Mouse (Mus musculus): Measurements from ENCODE around the gene Ly6g6e. TPM values are rescaled to one million over a fixed set of nuclear protein-coding genes. Genes with fewer than 3 reads are reported as not detected.

The Ly6g6e gene
- polyA plus RNA-seq, 1 experiment from 2014 or later = 9.7 TPM

GRCm38 (mm10) chr17:35088151-35088550 lies 11.4 kb downstream of the Ly6g6e start:
- H3K4me2 ChIP-seq (replicated peaks; ENCODE audit: low read depth, low read length) = no peak overlapping the region
- H3K4me3 ChIP-seq (ENCODE audit: low read depth, low read length) = no peak overlapping the region
- H3K27me3 ChIP-seq (ENCODE audit: control insufficient read depth, insufficient read depth, low read length) = no peaks in the 10 kb centered on the region
- H3K9ac ChIP-seq (replicated peaks; ENCODE audit: low read depth, low read length) = no peak overlapping the region
- ATAC-seq (ENCODE audit: insufficient number of reproducible peaks, insufficient read depth, low FRiP score, low read depth) = no peak
- no peaks in the 10 kb centered on the region for H3K9me3 ChIP-seq (ENCODE audit: control insufficient read depth, low read depth, low read length)
- peaks cover 10% of the 10 kb centered on the region for H3K4me1 ChIP-seq (ENCODE audit: control insufficient read depth, insufficient read depth, low read length)
- peaks cover 16% of the 10 kb centered on the region for H3K36me3 ChIP-seq (ENCODE audit: control insufficient read depth, insufficient read depth, low read length)
- WGBS = 43% methylated on average over 2 of the region's 2 CpGs
- no peak overlapping the region for H3K27ac ChIP-seq (ENCODE audit: low read length)

- Histone ChIP-seq H3K9ac (replicated peaks; ENCODE audit: low read depth, low read length) (peak within 1 kb of the TSS; percentile 77), H3K4me1 (ENCODE audit: control insufficient read depth, insufficient read depth, low read length) (peaks cover 10% of the 10 kb centered on the region), H3K27ac (ENCODE audit: low read length) (peak within 1 kb of the TSS; percentile 92), H3K4me2 (replicated peaks; ENCODE audit: low read depth, low read length) (peak within 1 kb of the TSS; percentile 52), H3K9me3 (ENCODE audit: control insufficient read depth, low read depth, low read length) (no peaks in the 10 kb centered on the region), H3K36me3 (ENCODE audit: control insufficient read depth, insufficient read depth, low read length) (peaks cover 21% of the 10 kb centered on the region), H3K4me3 (ENCODE audit: low read depth, low read length) (peak within 1 kb of the TSS; percentile 54), H3K27me3 (ENCODE audit: control insufficient read depth, insufficient read depth, low read length) (no peaks in the 10 kb centered on the region)
- WGBS = 3% methylated on average over 67 of the region's 67 CpGs
- peak; percentile 96 for ATAC-seq (ENCODE audit: insufficient number of reproducible peaks, insufficient read depth, low FRiP score, low read depth)
Observed at GRCm38 (mm10) chr17:35088825-35089644, 12.3 kb downstream of the Ly6g6e start, which contains the start of gene Abhd16a. Gene Abhd16a, plus strand, starts transcription at chr17:35089263.

GRCm38 (mm10) chr17:35090166-35090932 lies 13.6 kb downstream of the Ly6g6e start:
- H3K36me3 ChIP-seq (ENCODE audit: control insufficient read depth, insufficient read depth, low read length) = peaks cover 31% of the 10 kb centered on the region
- peak overlapping the region; percentile 92; the same call in 1 of the 2 replicates for H3K27ac ChIP-seq (ENCODE audit: low read length)
- WGBS = 61% methylated on average over 8 of the region's 8 CpGs
- H3K4me3 ChIP-seq (ENCODE audit: low read depth, low read length) = peak overlapping the region; percentile 54
- H3K4me2 ChIP-seq (replicated peaks; ENCODE audit: low read depth, low read length) = peak overlapping the region; percentile 52
- no peak for ATAC-seq (ENCODE audit: insufficient number of reproducible peaks, insufficient read depth, low FRiP score, low read depth)
- H3K9ac ChIP-seq (replicated peaks; ENCODE audit: low read depth, low read length) = peak overlapping the region; percentile 77; the same call in 1 of the 2 replicates
- H3K9me3 ChIP-seq (ENCODE audit: control insufficient read depth, low read depth, low read length) = no peaks in the 10 kb centered on the region
- no peaks in the 10 kb centered on the region for H3K27me3 ChIP-seq (ENCODE audit: control insufficient read depth, insufficient read depth, low read length)
- H3K4me1 ChIP-seq (ENCODE audit: control insufficient read depth, insufficient read depth, low read length) = peaks cover 10% of the 10 kb centered on the region

GRCm38 (mm10) chr17:35092403-35093198 lies 15.9 kb downstream of the Ly6g6e start:
- no peaks in the 10 kb centered on the region for H3K27me3 ChIP-seq (ENCODE audit: control insufficient read depth, insufficient read depth, low read length)
- peaks cover 46% of the 10 kb centered on the region for H3K36me3 ChIP-seq (ENCODE audit: control insufficient read depth, insufficient read depth, low read length)
- WGBS = 88% methylated on average over 14 of the region's 14 CpGs
- H3K9ac ChIP-seq (replicated peaks; ENCODE audit: low read depth, low read length) = no peak overlapping the region
- H3K4me2 ChIP-seq (replicated peaks; ENCODE audit: low read depth, low read length) = no peak overlapping the region
- no peak overlapping the region for H3K27ac ChIP-seq (ENCODE audit: low read length)
- no peak for ATAC-seq (ENCODE audit: insufficient number of reproducible peaks, insufficient read depth, low FRiP score, low read depth)
- peaks cover 10% of the 10 kb centered on the region for H3K4me1 ChIP-seq (ENCODE audit: control insufficient read depth, insufficient read depth, low read length)
- H3K9me3 ChIP-seq (ENCODE audit: control insufficient read depth, low read depth, low read length) = no peaks in the 10 kb centered on the region
- H3K4me3 ChIP-seq (ENCODE audit: low read depth, low read length) = no peak overlapping the region

GRCm38 (mm10) chr17:35094475-35095365 lies 18.0 kb downstream of the Ly6g6e start:
- H3K4me2 ChIP-seq (replicated peaks; ENCODE audit: low read depth, low read length) = no peak overlapping the region
- WGBS = 89% methylated on average over 15 of the region's 15 CpGs
- no peak overlapping the region for H3K4me3 ChIP-seq (ENCODE audit: low read depth, low read length)
- no peak overlapping the region for H3K27ac ChIP-seq (ENCODE audit: low read length)
- ATAC-seq (ENCODE audit: insufficient number of reproducible peaks, insufficient read depth, low FRiP score, low read depth) = no peak
- H3K9me3 ChIP-seq (ENCODE audit: control insufficient read depth, low read depth, low read length) = no peaks in the 10 kb centered on the region
- peaks cover 10% of the 10 kb centered on the region for H3K4me1 ChIP-seq (ENCODE audit: control insufficient read depth, insufficient read depth, low read length)
- H3K27me3 ChIP-seq (ENCODE audit: control insufficient read depth, insufficient read depth, low read length) = no peaks in the 10 kb centered on the region
- H3K9ac ChIP-seq (replicated peaks; ENCODE audit: low read depth, low read length) = no peak overlapping the region
- H3K36me3 ChIP-seq (ENCODE audit: control insufficient read depth, insufficient read depth, low read length) = peaks cover 62% of the 10 kb centered on the region

- ATAC-seq (ENCODE audit: insufficient number of reproducible peaks, insufficient read depth, low FRiP score, low read depth) = no peak
- WGBS = 85% methylated on average over 12 of the region's 12 CpGs
Observed at GRCm38 (mm10) chr17:35096597-35096996, 19.9 kb downstream of the Ly6g6e start.

GRCm38 (mm10) chr17:35097164-35097655 lies 20.5 kb downstream of the Ly6g6e start:
- no peaks in the 10 kb centered on the region for H3K27me3 ChIP-seq (ENCODE audit: control insufficient read depth, insufficient read depth, low read length)
- no peak overlapping the region for H3K4me3 ChIP-seq (ENCODE audit: low read depth, low read length)
- 89% methylated on average over 11 of the region's 12 CpGs for WGBS
- peaks cover 78% of the 10 kb centered on the region for H3K36me3 ChIP-seq (ENCODE audit: control insufficient read depth, insufficient read depth, low read length)
- no peaks in the 10 kb centered on the region for H3K4me1 ChIP-seq (ENCODE audit: control insufficient read depth, insufficient read depth, low read length)
- no peak for ATAC-seq (ENCODE audit: insufficient number of reproducible peaks, insufficient read depth, low FRiP score, low read depth)
- H3K27ac ChIP-seq (ENCODE audit: low read length) = no peak overlapping the region
- no peaks in the 10 kb centered on the region for H3K9me3 ChIP-seq (ENCODE audit: control insufficient read depth, low read depth, low read length)
- H3K9ac ChIP-seq (replicated peaks; ENCODE audit: low read depth, low read length) = no peak overlapping the region
- H3K4me2 ChIP-seq (replicated peaks; ENCODE audit: low read depth, low read length) = no peak overlapping the region

More at GRCm38 (mm10) chr17:35096597-35096996, 19.9 kb downstream of the Ly6g6e start:
- H3K4me1 ChIP-seq (ENCODE audit: control insufficient read depth, insufficient read depth, low read length) = no peaks in the 10 kb centered on the region
- H3K27me3 ChIP-seq (ENCODE audit: control insufficient read depth, insufficient read depth, low read length) = no peaks in the 10 kb centered on the region
- no peak overlapping the region for H3K4me2 ChIP-seq (replicated peaks; ENCODE audit: low read depth, low read length)
- H3K27ac ChIP-seq (ENCODE audit: low read length) = no peak overlapping the region
- no peak overlapping the region for H3K4me3 ChIP-seq (ENCODE audit: low read depth, low read length)
- H3K9ac ChIP-seq (replicated peaks; ENCODE audit: low read depth, low read length) = no peak overlapping the region
- H3K9me3 ChIP-seq (ENCODE audit: control insufficient read depth, low read depth, low read length) = no peaks in the 10 kb centered on the region
- peaks cover 75% of the 10 kb centered on the region for H3K36me3 ChIP-seq (ENCODE audit: control insufficient read depth, insufficient read depth, low read length)

All from stomach, embryonic 14.5 days (tissue).